Mouse (Mus musculus) natural killer cell, adult 2 months (primary cell): ENCODE measurements at regions not wholly inside any gene's neighbourhood (a gene's known extent, or its start where the extent isn't known, plus 50 kb on each side); places are given as distances from the start of the nearest gene placed in this dataset.
A peak's percentile ranks its signal among the peaks of the same experiment; 100 is the strongest.

Experiments used
- DNase-seq, 2 experiments: peaks; one replicate each; pipeline ENCODE4 v3.0.0; 2022; ENCODE audit warnings: low spot score in 2 of 2

DNA sequence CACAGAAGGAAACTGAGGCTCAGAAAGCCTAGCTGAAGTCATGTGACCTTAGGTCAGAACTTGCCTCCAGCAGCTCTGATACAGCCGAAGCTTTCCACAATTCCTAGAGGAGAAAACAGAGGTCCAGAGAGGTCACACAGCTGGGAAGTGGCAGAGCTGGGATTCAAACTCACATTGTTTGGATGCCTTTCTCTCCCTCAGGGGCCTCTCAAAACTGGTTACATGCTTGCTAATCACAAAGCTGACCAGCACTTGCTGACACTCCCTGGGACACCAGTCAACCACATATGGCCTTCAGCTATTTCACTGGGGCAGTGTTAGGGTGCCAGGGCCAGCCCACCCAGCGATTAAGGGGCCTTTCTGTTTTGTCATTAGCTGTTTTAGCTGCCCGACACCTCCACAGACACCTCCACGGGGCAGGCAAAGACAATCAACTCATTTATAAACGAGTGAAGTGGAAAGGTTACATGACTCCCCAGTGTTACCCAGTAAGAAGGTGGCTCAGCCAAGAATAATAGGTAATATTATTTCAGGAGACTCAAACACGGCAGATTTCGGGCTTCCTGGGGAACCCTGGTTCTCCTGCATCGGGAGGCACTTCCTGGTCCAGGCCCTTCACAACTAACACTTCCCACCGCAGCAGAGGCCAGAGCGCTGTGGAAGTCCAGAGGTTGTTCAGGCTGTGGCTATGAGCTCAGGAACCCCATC, 71.4 kb downstream of the 2410131K14Rik start:
- no peak for DNase-seq

- no peak for DNase-seq
Measured at GRCm38 (mm10) chr5:118318073-118318472, 73.0 kb downstream of the 2410131K14Rik start.

GRCm38 (mm10) chr5:118318883-118319282, 73.9 kb downstream of the 2410131K14Rik start:
- no peak for DNase-seq

GRCm38 (mm10) chr5:118321719-118322455, 76.9 kb downstream of the 2410131K14Rik start:
- DNase-seq, result no peak

- DNase-seq, result no peak
Measured at GRCm38 (mm10) chr5:118323151-118323550, 78.1 kb downstream of the 2410131K14Rik start.

DNA sequence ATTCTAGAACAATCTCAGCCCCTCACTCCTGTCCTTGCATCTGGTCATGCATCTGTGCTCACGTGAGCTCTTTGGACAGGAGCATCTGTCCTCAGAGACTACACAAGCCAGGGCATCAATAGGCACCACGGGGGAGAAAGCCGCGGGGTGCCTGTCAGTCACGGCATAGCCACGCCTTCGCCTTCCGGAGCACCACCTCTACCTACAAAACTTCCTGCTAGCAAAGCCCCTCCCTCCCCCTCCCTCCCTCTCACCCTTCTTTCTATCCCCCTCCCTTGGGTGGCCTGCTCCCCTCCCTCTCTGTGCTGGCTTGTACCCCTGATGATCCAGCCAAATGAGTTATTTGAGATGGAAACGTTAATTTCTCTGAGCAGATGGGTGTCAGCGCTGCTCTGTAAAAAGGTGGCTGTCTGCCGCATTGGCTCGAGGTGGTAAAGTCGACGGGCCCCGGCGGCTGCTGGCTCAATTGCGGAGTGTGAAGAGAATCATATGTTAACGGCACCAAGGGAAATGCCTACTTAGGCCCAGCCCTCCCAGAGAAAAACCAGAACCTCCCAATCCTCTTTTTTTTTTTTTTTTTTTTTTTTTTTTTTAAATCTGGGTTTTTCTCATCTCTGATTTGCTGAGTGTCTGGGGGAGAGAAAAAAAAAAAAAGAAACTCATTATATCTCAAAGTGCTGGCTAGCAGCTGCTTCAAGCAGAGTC, 82.0 kb downstream of the 2410131K14Rik start:
- peak in 1 of 2 experiments; percentile 36 for DNase-seq

DNA sequence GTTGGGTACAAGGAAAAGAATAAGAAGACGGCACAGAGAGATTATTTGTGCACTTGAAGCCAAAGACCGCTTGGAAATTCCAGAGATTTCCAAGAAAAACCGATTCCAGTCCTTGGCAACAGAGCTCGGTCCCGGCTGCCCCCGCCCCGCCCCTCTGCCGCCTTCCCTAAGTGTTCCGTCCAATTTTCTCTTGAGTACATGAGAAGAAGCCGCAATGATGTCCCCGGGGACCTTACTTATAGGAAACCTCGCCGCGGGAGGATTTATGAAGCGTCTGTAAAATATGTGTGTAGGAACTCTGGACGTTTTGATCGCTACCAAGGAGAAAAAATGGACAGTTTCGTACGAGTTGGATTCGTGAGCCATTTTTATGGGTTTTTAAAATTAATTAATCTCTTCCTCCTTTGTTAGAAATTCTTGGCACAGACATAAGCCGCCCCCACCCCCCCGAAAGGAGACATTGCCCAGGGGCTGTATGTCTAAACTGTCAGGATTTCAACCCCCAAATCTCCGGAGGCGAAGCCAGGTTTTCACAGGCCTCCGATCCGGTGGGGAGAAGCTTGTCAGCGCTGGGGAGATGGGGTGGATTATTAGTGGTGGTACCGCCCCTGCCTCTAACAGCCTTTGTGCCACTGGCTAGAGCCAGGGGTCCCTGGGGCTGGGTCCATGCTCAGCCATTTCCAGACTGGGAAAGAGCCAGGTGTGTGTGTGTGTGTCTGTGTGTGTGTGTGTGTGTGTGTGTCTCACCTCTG, 83.1 kb downstream of the 2410131K14Rik start:
- no peak for DNase-seq

DNA sequence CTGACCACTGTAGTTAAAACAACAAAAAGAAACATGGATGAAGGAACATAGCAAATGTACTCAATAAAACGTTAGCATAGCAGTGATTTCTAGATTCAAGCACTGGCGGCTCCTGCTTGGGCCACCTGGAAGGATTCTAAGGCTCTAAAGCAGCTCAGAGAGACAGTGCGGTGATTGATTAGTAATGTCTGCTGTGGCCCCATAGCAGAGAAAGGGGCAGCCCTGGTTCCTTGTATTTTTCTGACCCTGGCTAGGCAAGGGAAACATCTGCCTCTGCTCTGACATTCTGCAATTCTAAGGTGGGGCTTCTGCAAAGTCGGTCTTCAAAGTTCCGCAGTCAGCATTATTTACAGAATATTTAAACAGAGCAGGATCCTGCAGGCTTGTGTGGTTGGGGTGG, 84.1 kb downstream of the 2410131K14Rik start:
- DNase-seq, result no peak

DNA sequence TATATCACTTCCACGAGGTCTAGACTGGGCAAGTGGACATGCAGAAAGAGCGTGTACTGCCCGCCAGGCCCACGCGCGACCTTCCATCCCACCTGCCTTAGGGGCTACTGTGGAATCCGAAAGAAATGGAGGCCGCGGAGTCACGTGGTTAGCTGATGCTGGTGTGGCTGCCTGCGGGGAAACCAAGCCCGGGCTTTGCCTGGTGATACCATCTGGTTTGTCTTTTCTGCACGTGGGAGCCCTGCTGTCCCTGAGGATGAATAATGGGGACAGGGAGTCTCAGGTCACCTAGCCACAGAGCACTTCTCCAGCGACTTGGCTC, 86.2 kb downstream of the 2410131K14Rik start:
- DNase-seq, result no peak

DNA sequence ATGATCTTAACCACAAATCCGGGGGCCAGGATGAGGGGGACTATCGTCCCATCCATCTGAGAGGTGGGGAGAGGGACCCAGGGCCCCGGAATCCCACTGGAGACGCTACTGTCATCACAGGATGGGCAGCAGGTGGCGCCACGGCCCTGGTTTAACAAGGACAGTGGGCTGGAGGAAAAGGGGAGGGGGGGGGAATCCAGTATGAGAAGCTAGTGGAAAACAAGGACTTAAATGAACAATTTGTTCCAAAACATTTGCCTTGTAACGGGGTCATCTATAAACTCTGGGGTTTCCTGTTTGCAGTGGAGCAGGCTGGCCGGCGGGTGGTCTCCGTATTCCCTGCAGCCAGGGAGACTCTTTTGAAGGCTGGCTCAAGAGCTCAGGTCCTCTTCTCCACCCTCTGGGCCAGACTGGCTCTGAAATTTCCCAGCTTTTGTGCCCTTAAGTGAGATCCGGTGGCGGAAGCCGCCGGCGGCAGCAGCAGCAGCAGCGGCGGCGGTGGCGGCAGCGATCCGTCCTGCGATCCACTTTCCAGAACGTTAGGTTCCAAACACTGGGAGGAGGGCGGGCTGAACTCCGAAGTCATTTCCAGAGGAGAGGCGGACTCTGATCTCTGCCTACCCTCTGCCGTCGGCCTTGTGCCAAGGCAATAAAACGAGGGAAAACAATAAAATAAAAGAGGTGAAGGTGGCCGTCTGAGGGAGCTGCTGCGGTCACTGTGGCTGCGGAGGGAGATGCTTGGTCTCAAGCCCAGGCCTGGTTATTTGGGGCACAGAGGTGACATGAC, 86.8 kb downstream of the 2410131K14Rik start:
- DNase-seq, result peak; percentile 14 to 39

DNA sequence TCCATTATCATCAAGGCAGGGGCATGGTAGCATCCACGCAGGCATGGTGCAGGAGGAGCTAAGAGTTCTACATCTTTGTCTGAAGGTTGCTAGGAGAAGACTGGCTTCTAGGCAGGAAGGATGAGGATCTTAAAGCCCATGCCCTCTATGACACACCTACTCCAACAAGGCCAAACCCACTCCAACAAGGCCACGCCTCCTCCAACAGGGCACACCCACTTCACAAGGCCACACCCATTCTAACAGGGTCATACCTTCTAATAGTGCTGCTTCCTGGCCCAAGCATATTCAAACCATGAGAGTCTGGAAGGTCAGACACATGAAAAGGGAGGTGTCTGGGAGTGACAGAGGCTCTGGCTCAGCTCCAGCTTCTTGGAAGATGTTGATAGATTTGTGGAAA, 89.0 kb downstream of the 2410131K14Rik start:
- DNase-seq, result no peak

DNA sequence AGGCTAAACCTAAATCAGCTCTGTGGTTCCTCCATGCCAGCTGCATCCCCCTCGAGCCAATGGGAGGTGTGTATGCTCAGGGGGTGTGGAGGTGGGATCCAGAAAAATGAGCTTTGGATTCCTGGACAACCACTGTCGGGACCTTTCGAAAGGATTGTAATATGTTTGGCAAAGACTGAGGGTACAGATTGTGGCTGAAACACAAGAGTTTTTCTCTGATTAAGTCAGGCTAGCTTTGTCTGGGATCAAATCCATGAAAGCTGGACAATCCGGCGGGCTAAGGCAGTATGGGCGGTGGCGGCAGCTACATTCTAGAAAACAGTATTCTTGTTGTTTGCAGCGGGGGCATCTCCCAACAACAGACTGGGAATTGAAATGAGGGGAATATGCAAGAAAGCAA, 93.2 kb downstream of the 2410131K14Rik start:
- DNase-seq, result no peak

- DNase-seq, result no peak
Measured at GRCm38 (mm10) chr5:118339676-118340661, 94.9 kb downstream of the 2410131K14Rik start.

DNA sequence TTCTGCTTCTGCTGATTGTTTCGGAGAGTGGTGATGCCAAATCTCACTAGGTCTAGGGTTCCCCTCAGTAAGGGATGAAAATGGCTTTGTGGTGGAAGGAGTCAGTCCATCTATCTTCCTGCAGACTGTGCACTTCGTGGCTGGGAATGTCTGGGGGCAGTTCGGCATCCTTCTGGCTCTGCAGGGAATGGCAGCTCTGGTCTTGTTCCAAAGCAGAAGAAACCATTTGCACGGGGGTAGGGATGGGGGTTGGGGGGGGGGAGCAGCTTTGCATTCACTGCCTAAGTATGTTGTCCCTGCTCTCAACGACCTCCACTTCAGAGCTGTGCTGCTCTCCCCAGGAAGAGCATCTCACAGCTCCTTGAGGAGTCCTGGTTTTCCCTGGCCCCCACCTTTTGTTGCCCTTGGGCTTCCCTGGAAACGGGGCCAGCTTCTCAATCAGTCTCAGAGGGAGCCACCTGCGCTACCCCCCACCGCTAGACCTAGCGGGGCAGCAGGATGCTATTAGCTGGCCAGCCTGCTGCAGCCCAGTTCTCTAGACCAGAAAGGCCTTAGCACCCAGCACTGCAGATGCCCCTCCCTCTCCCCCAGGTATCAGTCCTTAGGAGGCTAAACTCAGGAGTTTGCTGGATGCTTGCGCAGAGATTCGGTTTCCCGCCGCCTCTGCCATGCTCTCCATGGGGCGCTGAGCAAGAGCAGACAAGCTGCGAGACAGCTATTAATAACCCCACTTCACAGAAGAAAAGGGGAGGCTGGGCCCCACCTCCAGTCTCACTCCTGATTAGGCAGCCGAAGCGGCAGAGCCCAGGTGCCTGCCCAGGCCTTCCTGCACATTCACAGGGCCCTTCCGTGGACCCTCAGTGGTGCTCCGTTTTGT, 98.7 kb downstream of the 2410131K14Rik start:
- DNase-seq, result no peak

- no peak for DNase-seq
Measured at GRCm38 (mm10) chr5:118345226-118345625, 100.2 kb downstream of the 2410131K14Rik start.

DNA sequence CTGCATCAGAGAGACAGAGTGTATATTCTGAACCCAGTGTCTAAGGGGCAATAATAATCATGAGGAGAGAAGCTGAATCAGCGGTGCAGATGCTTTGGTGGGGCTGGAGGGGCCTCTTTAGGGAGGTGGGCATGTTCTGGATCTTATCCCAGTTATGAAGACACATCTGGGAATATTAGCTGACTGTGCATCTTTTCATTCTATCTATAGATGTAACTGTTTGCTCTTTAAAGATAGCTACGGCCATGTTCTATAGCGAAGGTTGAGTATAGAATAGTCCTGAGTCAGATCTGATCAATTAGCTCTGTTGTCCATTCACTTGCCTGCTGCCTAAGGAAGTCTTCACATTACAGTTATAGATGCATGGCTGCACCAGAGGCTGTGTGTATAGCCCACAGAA, 104.0 kb downstream of the 2410131K14Rik start:
- no peak for DNase-seq

DNA sequence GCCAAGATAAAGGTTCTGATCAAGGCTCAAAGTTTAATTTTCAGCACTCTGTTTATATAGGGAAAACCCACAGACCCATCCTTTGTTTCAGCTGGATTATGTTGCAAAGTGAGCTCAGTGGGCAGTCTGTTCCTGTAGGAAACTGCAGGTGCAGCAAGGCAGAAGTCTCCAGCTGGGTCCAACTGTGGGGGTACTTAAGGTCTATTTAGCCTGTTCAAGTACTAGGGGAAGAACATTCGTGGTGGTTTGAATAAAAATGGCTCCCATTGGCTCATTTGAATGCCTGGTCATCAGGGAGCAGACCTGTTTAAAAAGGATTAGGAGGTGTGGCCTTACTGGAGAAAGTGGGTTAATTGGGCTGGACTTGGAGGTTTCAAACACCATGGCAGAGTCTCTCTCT, 106.3 kb downstream of the 2410131K14Rik start:
- no peak for DNase-seq

GRCm38 (mm10) chr5:118352142-118352541, 107.1 kb downstream of the 2410131K14Rik start:
- no peak for DNase-seq

DNA sequence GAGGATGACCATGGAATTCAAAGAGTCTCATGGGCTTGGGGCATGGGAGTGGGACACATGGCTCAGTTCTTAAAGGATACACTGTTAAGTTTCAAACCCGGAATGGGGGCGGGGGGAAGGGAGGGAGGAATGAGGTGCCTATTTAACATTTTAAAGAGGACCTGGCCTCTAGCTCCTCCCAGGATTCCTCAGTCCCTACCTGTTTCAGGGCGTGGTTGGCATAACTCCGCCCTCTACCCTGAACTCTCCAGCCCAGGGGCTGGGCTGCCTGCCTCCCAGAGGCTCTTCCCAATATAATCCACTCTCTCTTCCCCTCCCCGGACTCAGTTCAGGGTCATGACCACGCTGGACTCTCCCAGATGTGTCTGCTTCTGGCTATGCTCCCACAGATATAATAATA, 108.0 kb downstream of the 2410131K14Rik start:
- DNase-seq, result no peak
